Mouse (Mus musculus) monocyte, adult 2 months (primary cell): ENCODE data around the gene Gm33543.

Experiments used
- DNase-seq, 2 experiments: peaks; one replicate each; pipeline ENCODE4 v3.0.0; 2022; ENCODE audit warnings: low spot score in 2 of 2, low read depth in 1 of 2

The Gm33543 gene

DNA sequence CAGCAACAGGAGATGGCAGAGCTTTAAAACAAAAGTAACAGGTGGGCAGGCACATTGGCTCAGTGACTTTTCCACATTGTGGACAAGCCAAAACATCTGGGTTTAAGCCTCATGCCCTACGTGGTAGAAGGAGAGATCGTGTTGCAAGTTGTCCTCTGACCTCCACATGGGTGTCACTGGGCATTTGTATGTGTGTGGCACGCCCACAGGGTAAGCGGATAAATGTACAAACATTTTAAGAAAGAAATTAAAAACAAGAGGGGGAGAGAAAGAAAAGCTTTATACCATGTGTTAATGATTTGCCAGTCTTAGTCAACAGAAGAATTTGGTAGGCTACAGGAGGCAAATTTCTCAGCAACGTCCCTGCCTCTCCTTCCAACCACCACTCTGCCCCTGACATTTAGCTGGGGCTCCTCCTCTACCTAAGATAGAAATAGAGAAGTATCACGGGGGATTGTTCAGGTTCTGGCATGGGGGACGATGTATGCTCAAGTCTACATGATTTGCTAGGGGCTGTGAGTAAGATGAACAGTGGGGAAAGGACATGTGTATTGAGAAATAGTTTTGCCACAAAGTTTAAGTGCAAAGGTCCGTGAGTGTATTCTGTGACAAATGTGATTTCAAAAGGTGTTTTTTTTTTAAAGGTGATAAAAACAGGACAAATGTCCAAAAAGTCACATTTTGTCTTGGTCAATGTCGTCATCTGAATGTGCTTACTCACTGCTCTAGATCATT lies 6.0 kb downstream of the Gm33543 start:
- DNase-seq = no peak

DNA sequence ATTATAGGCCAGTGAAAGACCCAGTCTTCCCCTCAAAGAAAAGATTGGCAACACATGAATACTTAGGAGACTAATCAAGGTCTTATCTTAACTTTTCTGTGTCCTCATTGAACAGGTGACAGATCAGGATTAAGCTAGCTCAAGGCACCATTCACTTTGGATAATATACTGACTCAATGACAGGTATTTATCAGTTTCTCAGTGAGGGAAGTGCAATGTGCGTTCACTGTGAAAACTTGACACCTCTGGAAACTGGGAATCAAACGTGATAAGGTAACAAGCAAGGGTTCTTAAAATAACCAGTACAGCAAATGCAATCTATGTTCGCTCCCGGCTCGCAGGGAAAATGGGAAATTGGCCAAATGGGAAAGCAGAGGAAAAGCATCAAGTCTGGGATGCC lies 11.8 kb downstream of the Gm33543 start:
- DNase-seq = no peak

DNA sequence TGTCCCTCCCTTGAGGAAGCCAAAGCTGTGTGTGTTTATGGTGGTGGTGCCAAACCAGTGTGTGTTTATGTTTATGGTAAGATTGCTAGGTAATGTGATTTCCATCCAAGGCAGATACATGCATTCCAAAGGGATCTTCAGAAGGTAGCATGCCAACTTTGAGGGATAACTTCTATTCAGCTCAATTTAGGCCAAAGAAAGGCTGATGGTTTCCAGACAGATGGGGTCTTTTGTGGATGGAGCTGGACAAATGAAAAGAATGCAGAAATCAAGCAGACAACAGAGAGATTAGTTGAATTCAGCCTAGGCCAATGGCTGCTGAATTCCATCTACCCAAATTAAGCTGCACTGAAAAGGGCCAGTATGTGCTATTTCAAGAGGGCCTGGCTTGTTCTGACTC lies 13.3 kb downstream of the Gm33543 start:
- no peak for DNase-seq

DNA sequence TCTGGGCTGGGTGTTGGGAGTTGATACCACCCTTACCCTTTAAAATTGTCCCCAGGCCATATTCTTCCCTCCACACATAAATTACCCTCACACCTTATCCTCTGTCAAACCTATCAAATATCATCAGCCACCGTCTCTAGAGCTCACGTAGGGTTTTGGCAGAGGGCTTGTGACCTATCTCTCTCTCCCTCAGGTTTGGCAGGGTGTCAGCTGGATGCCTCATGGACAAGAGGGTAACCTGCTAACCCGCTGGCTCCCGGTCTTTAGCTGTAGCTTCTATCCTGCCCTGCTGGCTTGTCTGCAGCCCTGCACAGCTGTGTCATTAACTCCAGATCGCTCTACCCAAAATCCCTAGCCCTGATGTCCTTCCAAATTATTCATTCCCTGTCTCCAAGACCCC lies 14.4 kb downstream of the Gm33543 start:
- DNase-seq = no peak

DNA sequence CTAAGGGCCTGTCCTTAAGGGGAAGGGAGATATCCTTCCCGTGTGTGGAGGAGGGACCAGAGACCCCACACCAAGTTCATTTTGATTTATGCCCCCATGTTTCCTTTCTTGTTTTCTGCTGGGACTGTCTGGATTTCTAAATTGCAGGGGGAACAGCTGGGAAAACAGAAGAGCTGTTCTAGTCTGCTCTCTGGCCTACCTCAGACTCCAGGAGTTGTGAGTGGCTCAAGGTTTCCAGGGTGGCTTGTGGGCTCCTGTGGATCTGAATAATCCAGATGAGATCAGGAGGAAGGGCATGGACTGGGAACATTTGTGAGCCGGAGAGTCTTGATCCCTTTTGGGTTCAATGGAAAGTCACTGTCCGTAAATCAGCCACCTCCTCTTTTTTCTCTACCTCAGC lies 17.1 kb downstream of the Gm33543 start:
- no peak for DNase-seq

DNA sequence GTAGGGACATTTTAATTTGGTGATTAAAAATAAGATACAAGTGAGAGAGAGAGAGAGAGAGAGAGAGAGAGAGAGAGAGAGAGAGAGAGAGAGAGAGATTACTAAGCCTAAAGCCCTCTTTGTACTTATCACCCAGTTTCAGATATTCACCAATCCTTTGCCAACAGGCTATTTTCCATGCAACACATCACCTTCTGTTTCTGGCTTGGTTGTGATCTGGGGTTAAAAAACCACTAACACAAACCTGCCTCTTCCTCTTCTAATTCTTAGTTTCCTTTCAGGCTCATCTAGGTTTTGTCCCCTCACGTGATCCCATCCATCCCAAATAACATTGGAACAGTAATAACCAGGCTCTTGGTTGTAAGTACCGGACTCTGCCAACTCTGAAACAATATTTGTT lies 24.2 kb downstream of the Gm33543 start:
- no peak for DNase-seq

DNA sequence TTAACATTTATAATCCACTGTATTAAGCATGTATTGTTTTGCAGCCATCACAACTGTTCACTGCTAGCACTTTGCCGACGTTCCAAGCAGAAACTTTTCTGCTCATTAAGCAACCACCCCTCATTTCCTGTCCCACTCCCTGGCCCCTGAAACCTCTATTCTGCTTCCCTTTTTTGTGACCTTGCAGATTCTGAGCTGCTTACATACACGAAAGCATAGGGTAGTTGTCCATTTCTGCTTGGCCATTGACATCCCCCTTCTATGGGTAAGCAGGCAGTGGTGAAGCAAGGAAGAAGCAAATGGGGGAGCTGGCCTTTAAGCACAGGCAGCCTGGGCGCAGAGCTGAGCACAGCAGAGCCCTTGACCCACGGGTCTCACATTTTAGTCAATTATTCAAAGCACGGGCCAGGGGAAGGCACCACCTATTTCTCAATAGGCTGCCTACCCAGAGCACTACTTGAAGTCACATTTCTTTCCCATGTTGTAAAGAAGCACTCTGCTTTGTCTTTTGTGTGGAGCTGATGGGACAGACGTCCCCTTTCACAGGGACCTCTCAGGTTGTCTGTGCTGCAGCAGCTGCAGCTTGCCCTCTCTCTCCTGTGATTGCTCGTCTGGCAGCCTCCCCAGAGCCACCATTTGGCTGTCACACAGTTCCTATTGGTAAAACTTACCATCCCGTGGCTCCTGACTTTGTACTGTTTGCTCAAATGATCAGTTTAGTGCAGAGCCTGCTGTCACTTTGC lies 25.1 kb downstream of the Gm33543 start:
- peak; percentile 16 to 42 for DNase-seq

DNA sequence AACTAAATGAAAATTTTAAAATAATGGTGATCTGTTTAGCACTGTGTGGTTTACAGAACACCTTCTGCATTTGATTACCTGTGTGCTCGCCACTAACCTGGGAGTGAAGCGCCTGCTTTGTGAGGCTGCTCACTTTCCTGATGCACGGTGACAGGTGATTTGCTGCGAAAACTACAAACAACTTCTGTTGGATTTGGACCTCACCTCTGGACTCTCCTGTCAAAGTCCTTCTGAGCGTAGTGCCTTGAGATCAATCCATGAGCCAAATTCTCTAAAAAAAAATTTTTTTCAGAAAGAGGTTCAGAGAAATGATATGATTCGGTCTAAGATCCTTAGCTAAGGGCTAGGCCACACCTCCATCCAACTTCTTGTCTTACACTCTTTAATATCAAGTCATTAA lies 28.4 kb downstream of the Gm33543 start:
- DNase-seq = no peak

DNA sequence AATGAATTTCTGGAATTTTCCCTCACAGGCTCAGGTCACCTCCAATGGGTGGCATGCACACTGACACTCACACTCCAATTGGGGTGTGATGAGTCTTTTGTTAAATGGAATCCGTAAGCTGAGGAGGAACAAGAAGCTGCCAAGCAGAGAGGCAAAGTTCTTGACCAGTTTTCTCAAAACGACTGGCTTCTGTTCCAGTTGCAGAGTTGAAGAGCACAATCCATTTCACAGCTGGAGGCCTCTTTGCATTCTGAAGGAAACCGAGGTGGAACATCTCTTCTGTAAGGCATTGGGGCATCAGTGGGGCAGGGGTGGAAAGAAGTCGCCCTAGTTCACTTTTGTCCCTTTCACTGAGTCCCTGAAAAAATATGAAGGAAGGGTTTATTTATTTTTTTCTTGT lies 30.9 kb downstream of the Gm33543 start:
- no peak for DNase-seq

DNA sequence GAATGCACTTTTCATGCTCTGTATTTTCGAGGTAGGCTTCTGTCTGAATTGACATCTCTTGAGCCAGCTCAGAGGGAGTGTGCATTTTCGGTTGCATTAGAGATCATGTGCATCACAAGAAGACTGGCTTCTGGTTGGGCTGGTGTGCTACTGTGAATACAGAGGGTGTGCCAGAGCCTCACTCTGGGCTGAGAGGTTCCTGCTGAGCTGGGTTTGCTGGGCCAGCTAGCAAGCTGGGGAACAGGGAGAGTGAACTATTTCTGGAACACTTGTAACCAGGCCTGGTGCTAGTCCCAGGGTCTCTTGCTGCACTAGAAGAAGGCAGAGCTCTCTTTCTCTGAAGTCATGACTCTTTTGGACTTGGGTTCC lies 41.3 kb downstream of the Gm33543 start:
- no peak for DNase-seq

DNA sequence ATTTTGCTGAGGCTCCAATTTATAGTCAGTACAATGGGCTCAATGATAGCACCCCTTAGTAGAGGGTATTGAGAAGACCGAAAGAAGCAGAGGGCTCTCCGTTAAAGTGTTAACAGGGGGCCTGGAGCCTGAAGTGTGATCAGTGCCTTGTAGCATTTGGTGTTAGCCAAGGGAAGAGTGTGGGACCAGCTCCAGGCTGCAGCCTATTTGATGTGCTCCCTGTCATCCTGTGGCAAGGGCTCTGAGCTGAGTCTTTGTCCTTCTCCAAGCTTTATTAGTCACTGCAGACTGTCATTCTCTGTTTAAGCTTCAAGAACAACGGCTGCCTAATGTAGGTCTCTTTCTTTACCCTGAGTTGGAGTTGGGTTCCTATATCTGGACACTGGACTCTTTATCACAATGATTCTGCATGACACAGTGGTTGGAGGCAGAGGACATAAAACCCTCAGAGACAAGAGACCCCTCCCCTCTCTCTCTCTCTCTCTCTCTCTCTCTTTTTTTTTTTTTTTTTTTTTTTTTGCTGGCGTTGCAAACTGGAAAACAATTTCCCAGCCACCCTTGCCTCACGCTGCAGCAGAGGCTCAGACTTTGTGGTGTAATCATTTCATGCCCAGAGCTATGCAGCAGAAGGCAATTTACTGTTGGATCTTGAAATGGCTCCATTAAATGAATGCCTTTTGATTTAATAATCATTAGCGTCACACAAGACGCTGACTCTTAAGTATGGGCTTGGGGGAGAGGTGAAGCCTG lies 41.9 kb downstream of the Gm33543 start:
- DNase-seq = no peak

DNA sequence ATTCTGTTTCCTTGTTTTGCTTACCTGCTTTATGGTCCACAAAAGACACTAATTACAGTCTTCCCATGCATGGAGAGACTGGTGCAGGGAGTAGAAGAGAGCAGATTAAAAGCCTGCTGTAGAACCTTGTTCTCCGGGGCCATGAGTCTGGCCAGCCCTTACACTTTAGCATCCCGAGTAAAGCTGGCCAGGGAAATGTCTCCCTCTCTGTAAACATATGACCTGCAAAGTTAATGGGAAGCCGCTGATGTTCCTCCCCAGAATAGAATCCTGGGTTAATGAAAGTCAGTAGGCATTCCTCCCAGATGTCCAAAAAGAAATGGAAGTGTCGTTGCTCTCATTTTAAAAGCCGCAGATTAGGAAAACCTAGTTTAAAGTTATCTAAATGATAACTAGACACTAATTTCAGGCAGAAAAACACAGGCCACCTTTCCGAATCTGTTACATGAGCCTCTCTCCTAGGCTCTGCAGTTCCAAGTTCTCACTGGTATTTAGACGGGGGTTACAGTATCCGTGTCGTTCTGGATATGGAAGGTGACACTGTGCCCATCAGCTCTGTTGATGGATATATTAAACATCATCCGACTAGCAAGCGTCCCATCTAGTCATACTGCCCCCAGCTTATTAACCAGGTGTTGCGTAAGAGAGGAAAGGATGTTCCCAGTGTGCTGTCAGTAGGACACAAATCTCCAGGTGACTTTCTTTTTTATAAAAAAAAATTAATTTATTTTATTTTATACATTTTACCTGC lies 44.9 kb downstream of the Gm33543 start:
- DNase-seq = no peak

DNA sequence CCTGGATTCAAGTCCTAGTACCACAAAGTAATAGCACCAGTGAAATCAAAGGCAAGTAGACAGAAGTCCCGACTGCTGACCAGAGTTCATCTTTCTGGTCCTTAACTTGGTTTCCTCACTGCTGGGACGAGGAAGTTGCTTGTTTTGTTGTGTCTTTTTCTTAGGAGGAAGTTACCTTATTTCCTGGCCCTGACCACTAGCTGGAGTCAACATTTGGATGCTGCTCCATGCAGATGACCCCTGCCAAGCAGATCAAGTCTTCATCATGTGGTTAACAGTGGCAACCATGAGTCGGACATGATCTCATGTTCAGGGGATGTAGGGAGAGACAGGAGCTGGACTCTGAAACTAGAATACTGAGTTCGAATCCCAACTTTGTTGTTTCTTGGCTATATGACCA lies 47.2 kb downstream of the Gm33543 start:
- DNase-seq = no peak

DNA sequence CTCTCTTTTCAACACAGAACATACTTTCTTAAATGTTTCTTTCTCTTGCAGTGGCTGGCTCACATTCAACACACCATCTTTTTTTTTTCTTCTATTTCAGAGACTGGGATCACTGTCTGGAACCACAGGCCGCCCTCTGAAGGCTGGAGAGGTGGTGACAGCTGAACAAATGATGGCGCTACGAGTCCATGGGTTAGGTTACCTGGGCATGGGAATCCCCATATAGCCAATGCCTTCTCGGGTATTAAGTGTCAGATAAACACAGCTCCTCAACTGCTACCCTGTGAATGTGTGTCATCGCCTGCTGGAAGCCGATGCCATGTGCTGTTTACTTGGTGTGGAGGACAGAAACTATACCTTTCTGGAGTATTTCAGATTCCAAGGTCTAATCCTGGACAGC lies 48.0 kb downstream of the Gm33543 start:
- no peak for DNase-seq

DNA sequence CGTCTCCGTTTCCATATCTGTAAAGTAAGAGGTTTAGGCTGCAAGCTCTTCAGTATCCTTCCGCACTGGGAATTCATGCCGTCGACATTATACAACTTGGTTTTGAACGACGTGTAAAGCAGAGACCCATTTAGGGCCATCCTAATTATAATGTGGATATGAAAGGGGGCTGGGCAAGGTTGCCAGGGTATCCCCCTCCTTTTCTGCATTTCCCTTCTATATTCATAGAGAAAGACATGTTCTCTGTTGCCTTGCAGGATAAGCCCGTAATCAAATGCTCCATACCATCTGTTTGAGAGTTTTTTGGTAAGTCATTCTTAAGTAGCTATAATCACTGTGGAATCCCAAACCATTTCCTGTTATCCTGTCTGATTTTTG lies 51.3 kb downstream of the Gm33543 start:
- DNase-seq = no peak

DNA sequence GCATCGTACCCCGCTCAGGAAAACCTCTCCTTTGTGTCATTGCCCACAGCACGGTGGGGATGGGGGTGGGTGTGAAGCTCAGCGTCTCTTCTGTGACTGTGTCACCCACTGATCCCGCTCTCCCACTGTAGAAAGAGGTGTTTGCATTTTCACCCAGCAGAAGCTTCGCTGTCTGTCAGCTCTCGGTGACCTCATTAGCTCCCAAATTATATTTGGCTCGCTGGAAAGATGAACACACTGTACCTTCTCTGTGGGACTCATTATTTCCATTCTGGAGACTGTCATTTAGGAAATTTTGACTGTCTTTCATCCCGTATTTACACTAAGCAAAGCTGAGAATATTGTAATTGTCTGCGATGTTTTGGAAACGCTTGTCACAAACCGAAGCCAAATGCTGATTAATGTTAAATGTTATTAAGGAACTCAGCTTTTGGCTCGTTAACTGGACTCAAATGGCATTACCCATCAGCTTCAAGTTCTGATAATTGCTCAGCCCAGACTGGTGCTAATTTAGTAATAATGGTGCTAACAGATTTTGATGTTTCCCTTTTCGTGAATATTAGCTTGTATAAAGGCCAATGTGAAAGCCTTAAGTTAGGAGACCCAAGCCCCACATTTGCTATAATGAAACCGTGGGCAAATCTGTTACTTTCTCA lies 51.8 kb downstream of the Gm33543 start:
- no peak for DNase-seq

DNA sequence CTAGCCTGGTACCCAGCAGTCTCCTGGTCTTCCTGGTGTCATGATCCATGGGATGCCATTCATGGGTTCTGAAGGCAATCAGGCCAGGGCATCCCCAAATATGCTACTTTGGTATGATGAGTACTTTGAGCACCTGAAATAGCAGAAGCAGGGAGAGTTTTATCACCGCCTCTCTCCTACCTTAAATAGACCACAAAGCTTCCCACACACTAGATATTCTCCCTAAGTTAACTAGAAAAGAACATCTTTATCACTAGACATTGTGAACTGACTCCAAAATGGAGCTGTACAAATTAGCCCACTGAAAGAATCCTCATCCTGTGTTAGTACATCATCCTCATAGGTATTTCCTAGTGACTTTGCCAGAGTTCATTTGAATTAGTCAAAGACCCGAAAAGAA lies 55.6 kb downstream of the Gm33543 start:
- no peak for DNase-seq

DNA sequence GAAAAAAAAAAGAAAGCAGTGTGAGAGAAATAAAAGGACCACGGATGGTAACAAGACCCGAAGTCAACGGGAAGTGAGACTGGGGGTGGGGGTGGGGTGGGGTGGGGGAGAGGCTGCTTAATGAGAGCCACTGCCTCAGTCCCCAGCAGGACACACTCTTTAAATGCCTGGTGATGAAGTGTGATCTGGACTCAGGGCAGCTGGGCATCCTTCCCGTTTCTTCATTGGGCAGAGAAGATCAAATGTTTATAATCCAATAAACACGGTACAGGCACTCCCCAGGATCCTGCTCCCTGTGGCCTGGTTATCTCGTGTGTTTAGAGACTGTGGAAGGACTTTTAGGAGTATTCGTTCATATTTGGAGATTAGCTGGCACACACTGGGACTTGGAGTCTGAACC lies 57.9 kb downstream of the Gm33543 start:
- no peak for DNase-seq

DNA sequence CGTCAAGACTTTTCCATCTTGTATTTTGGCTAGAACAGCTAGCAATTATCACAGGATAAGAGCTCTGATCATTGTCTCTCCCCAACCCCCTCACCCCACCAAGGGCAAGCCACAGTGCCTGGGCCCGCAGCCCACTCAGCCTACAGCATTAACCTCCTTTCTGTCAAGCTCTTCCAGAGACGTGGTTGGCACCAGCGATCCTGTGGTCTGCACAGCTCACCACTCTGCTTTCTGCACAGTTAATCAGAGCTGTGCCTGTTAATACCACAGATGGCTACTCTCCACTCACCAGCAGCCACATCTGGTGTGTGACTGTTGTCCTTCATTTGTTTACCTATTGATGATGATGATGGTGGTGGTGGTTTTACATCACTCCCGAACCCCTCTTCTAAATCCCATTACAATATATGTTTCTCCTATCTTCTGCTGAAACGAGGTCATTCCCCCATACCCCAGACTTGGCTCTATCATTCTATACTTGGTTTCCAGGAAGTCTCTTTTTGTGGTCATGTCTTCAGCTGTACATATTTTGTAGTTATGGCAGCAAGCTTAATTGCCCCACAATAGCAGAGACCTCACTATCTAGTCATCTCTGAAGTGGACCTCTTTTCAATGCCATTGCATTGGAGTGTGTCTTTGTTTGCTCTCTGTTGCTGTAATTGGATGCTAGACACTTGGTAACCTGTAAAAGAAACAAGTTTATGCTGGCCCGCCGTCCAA lies 61.7 kb downstream of the Gm33543 start:
- DNase-seq = no peak

DNA sequence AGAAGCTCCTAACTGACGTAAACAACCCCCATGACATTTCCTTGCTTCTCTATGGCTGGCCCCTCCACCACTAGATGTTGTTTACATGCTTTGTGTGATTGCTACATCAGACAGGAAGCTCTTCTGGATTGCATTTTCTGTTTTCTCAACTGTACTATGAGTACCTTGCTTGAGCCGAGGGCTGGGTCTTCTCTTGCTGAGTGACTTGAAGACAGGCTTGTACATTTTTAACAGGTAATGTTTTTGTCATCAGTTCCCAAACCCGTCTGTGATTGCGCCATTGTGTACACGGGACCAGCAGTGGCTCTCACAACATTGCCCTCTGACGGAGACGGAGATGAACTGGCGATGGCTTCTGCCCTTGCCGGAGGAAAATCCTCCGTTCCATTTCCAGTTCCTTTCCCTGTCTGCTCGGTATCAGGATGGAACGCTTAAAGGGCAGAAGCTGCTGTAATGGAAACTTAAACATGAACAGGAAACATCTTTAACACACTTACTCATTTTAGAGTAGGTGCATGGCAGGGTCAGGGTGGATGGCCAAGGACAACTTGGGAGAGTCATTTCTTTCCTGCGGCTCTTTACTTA lies 62.8 kb downstream of the Gm33543 start:
- DNase-seq = no peak
